Mouse (Mus musculus) forebrain, embryonic 16.5 days (tissue): ENCODE measurements around the gene Metap1d. TPM values are rescaled to one million over a fixed set of nuclear protein-coding genes. Genes with fewer than 3 reads are reported as not detected.

Experiments
- ATAC-seq: fragments of 200-750 bp; cut with Nextera tagmentation; 2 replicates; pipeline ENCODE4 v1.8.0; 2017; ENCODE audit warnings: mild to moderate bottlenecking, moderate library complexity
- H3K27ac ChIP-seq: fragments of 300-500 bp; sonication (generic); 2 replicates; pipeline ENCODE4 v1.5.1; 2014; ENCODE audit warnings: low read length, control low read depth
- H3K27me3 ChIP-seq: fragments of 300-500 bp; sonication (generic); replicated peaks from 2 replicates; pipeline ENCODE4 v1.6.1; 2014; ENCODE audit warnings: low read length; ENCODE audit not compliant: control insufficient read depth, insufficient read depth
- H3K36me3 ChIP-seq: fragments of 300-500 bp; sonication (generic); 2 replicates; pipeline ENCODE4 v1.6.1; 2014; ENCODE audit not compliant: control insufficient read depth, insufficient read depth
- H3K4me1 ChIP-seq: fragments of 300-500 bp; sonication (generic); replicated peaks from 2 replicates; pipeline ENCODE4 v1.6.1; 2014; ENCODE audit warnings: low read length; ENCODE audit not compliant: control insufficient read depth, insufficient read depth
- H3K4me2 ChIP-seq: fragments of 300-500 bp; sonication (generic); 2 replicates; pipeline ENCODE4 v1.6.1; 2014; ENCODE audit warnings: mild to moderate bottlenecking, low read length, control low read depth
- H3K4me3 ChIP-seq: fragments of 300-500 bp; sonication (generic); replicated peaks from 2 replicates; pipeline ENCODE4 v1.5.1; 2014; ENCODE audit warnings: mild to moderate bottlenecking, low read length, control low read depth
- H3K9ac ChIP-seq: fragments of 300-500 bp; sonication (generic); replicated peaks from 2 replicates; pipeline ENCODE4 v1.6.1; 2014; ENCODE audit warnings: low read depth, low read length, control low read depth
- H3K9me3 ChIP-seq: fragments of 300-500 bp; sonication (generic); 2 replicates; pipeline ENCODE4 v1.6.1; 2016; ENCODE audit warnings: low read length; ENCODE audit not compliant: control insufficient read depth
- WGBS: fragments of 180-500 bp; shearing (Covaris S2); extraction: QIAGEN DNeasy Blood & Tissue Kit; methylation state at CpG from one replicate; pipeline ENCODE4 v1.1.7; 2014; 5-methylcytosine and 5-hydroxymethylcytosine counted together
- polyA plus RNA-seq: library from polyadenylated mRNA; unstranded; fragments of >200 nt; fragmentation: Nextera tagmentation; extraction: Ambion mirVana; gene quantifications from 2 replicates; pipeline ENCODE4 v1.2.1, GENCODE M21; 2015

The Metap1d gene
- polyA plus RNA-seq, 1 experiment from 2014 or later = 42.0 TPM

- ATAC-seq = no peak
These were observed 13.9 kb downstream of the Metap1d start for GRCm38 (mm10) chr2:71466861-71467450.

GRCm38 (mm10) chr2:71471094-71471493 lies 18.0 kb downstream of the Metap1d start:
- Histone ChIP-seq H3K9ac (no peak overlapping the region), H3K4me3 (no peak overlapping the region), H3K27ac (no peak overlapping the region), H3K27me3 (no peaks in the 10 kb centered on the region), H3K9me3 (no peaks in the 10 kb centered on the region), H3K36me3 (no peaks in the 10 kb centered on the region), H3K4me2 (no peak overlapping the region), H3K4me1 (peaks cover 12% of the 10 kb centered on the region)
- ATAC-seq = no peak
- WGBS = 91% methylated on average over 6 of the region's 6 CpGs

More at GRCm38 (mm10) chr2:71466861-71467450, 13.9 kb downstream of the Metap1d start:
- Histone ChIP-seq H3K27ac (no peak overlapping the region), H3K36me3 (no peaks in the 10 kb centered on the region), H3K9me3 (no peaks in the 10 kb centered on the region), H3K9ac (no peak overlapping the region), H3K4me2 (no peak overlapping the region), H3K4me3 (no peak overlapping the region), H3K4me1 (no peaks in the 10 kb centered on the region), H3K27me3 (no peaks in the 10 kb centered on the region)
- WGBS = 62% methylated on average over 11 of the region's 11 CpGs

- Histone ChIP-seq H3K27me3 (no peaks in the 10 kb centered on the region), H3K4me2 (no peak overlapping the region), H3K9me3 (no peaks in the 10 kb centered on the region), H3K27ac (no peak overlapping the region), H3K36me3 (no peaks in the 10 kb centered on the region), H3K4me3 (no peak overlapping the region), H3K9ac (no peak overlapping the region), H3K4me1 (peaks cover 12% of the 10 kb centered on the region)
- no peak for ATAC-seq
- WGBS = 81% methylated on average over 7 of the region's 7 CpGs
These were observed 20.8 kb downstream of the Metap1d start for GRCm38 (mm10) chr2:71473830-71474229.

- 38% methylated on average over 7 of the region's 7 CpGs for WGBS
- no peaks in the 10 kb centered on the region for H3K27me3 ChIP-seq
- H3K4me2 ChIP-seq = no peak overlapping the region
- no peaks in the 10 kb centered on the region for H3K36me3 ChIP-seq
- H3K27ac ChIP-seq = no peak overlapping the region
- H3K4me1 ChIP-seq = peaks cover 12% of the 10 kb centered on the region
- ATAC-seq = no peak
- H3K9me3 ChIP-seq = no peaks in the 10 kb centered on the region
- H3K9ac ChIP-seq = no peak overlapping the region
- no peak overlapping the region for H3K4me3 ChIP-seq
These were observed 21.3 kb downstream of the Metap1d start for GRCm38 (mm10) chr2:71474345-71474744.

- Histone ChIP-seq H3K27ac (no peak overlapping the region), H3K4me3 (no peak overlapping the region), H3K4me1 (peaks cover 12% of the 10 kb centered on the region), H3K9ac (no peak overlapping the region), H3K36me3 (no peaks in the 10 kb centered on the region), H3K4me2 (no peak overlapping the region), H3K9me3 (no peaks in the 10 kb centered on the region), H3K27me3 (no peaks in the 10 kb centered on the region)
- 77% methylated on average over 10 of the region's 10 CpGs for WGBS
- ATAC-seq = no peak
These were observed 22.2 kb downstream of the Metap1d start for GRCm38 (mm10) chr2:71475311-71475710.

GRCm38 (mm10) chr2:71475760-71476159 lies 22.7 kb downstream of the Metap1d start:
- Histone ChIP-seq H3K4me3 (no peak overlapping the region), H3K4me2 (no peak overlapping the region), H3K27me3 (no peaks in the 10 kb centered on the region), H3K9ac (no peak overlapping the region), H3K4me1 (peaks cover 12% of the 10 kb centered on the region), H3K9me3 (no peaks in the 10 kb centered on the region), H3K27ac (no peak overlapping the region), H3K36me3 (no peaks in the 10 kb centered on the region)
- no peak for ATAC-seq
- WGBS = 59% methylated on average over 4 of the region's 4 CpGs

- Histone ChIP-seq H3K9me3 (no peaks in the 10 kb centered on the region), H3K36me3 (no peaks in the 10 kb centered on the region), H3K4me2 (no peak overlapping the region), H3K9ac (no peak overlapping the region), H3K4me1 (peaks cover 12% of the 10 kb centered on the region), H3K4me3 (no peak overlapping the region), H3K27ac (no peak overlapping the region), H3K27me3 (no peaks in the 10 kb centered on the region)
- no peak for ATAC-seq
These were observed 24.7 kb downstream of the Metap1d start for GRCm38 (mm10) chr2:71477787-71478186.

- peaks cover 16% of the 10 kb centered on the region for H3K4me1 ChIP-seq
- no peak overlapping the region for H3K27ac ChIP-seq
- no peak overlapping the region for H3K4me3 ChIP-seq
- no peaks in the 10 kb centered on the region for H3K9me3 ChIP-seq
- WGBS = 11% methylated on average over 7 of the region's 7 CpGs
- H3K9ac ChIP-seq = no peak overlapping the region
- no peaks in the 10 kb centered on the region for H3K36me3 ChIP-seq
- no peak; the same call in 1 of the 2 replicates for ATAC-seq
- no peaks in the 10 kb centered on the region for H3K27me3 ChIP-seq
- H3K4me2 ChIP-seq = no peak overlapping the region
These were observed 26.8 kb downstream of the Metap1d start for GRCm38 (mm10) chr2:71479917-71480316.

GRCm38 (mm10) chr2:71481825-71482224 lies 28.7 kb downstream of the Metap1d start:
- Histone ChIP-seq H3K4me2 (no peak overlapping the region), H3K27me3 (no peaks in the 10 kb centered on the region), H3K27ac (no peak overlapping the region), H3K4me3 (no peak overlapping the region), H3K36me3 (no peaks in the 10 kb centered on the region), H3K4me1 (peaks cover 12% of the 10 kb centered on the region), H3K9ac (no peak overlapping the region), H3K9me3 (no peaks in the 10 kb centered on the region)
- no peak for ATAC-seq
- 71% methylated on average over 6 of the region's 6 CpGs for WGBS
